Mouse (Mus musculus): ENCODE data around the gene Jagn1. TPM values are rescaled to one million over a fixed set of nuclear protein-coding genes. Genes with fewer than 3 reads are reported as not detected.

Jagn1 gene
- polyA plus RNA-seq, 1 experiment from 2014 or later, result 75.1 TPM

- peak; percentile 19 for DNase-seq (ENCODE audit: low spot score)
- no peak for ATAC-seq (ENCODE audit: low FRiP score)
- Histone ChIP-seq H3K9me3 (ENCODE audit: control insufficient read depth, low read length) (no peaks in the 10 kb centered on the region), H3K27ac (ENCODE audit: low read depth, low read length) (no peak overlapping the region), H3K36me3 (ENCODE audit: control insufficient read depth, insufficient read depth, low read length) (0 out of 2 replicates have a peak, but pooled peaks cover 4% of the 10 kb centered on the region), H3K4me3 (ENCODE audit: low read depth, low read length) (no peak overlapping the region), H3K4me1 (replicated peaks; ENCODE audit: control insufficient read depth, insufficient read depth, low read length) (no peaks in the 10 kb centered on the region), H3K27me3 (ENCODE audit: control insufficient read depth, insufficient read depth, low read length) (no peaks in the 10 kb centered on the region), H3K4me2 (replicated peaks; ENCODE audit: low read depth, low read length) (no peak overlapping the region), H3K9ac (ENCODE audit: low read depth, low read length) (no peak overlapping the region)
- 76% methylated on average over 9 of the region's 9 CpGs for WGBS
Measured at GRCm38 (mm10) chr6:113406683-113407082, 35.7 kb upstream of the Jagn1 start.

- no peaks in the 10 kb centered on the region for H3K27me3 ChIP-seq (ENCODE audit: control insufficient read depth, insufficient read depth, low read length)
- H3K36me3 ChIP-seq (ENCODE audit: control insufficient read depth, insufficient read depth, low read length), result 0 out of 2 replicates have a peak, but pooled peaks cover 4% of the 10 kb centered on the region
- H3K4me1 ChIP-seq (replicated peaks; ENCODE audit: control insufficient read depth, insufficient read depth, low read length), result no peaks in the 10 kb centered on the region
- DNase-seq (ENCODE audit: low spot score) (no peak), ATAC-seq (ENCODE audit: low FRiP score) (no peak)
- H3K27ac ChIP-seq (ENCODE audit: low read depth, low read length), result no peak overlapping the region
- H3K4me3 ChIP-seq (ENCODE audit: low read depth, low read length), result no peak overlapping the region
- H3K9me3 ChIP-seq (ENCODE audit: control insufficient read depth, low read length), result no peaks in the 10 kb centered on the region
- H3K9ac ChIP-seq (ENCODE audit: low read depth, low read length), result no peak overlapping the region
- H3K4me2 ChIP-seq (replicated peaks; ENCODE audit: low read depth, low read length), result no peak overlapping the region
- 66% methylated on average over 1 of the region's 1 CpGs for WGBS
Measured at GRCm38 (mm10) chr6:113410001-113410400, 32.4 kb upstream of the Jagn1 start.

GRCm38 (mm10) chr6:113416416-113416815 is 26.0 kb upstream of the Jagn1 start:
- H3K36me3 ChIP-seq (ENCODE audit: control insufficient read depth, insufficient read depth, low read length), result no peaks in the 10 kb centered on the region
- no peak overlapping the region for H3K9ac ChIP-seq (ENCODE audit: low read depth, low read length)
- H3K9me3 ChIP-seq (ENCODE audit: control insufficient read depth, low read length), result no peaks in the 10 kb centered on the region
- WGBS, result 88% methylated on average over 5 of the region's 5 CpGs
- no peak overlapping the region for H3K4me3 ChIP-seq (ENCODE audit: low read depth, low read length)
- no peaks in the 10 kb centered on the region for H3K27me3 ChIP-seq (ENCODE audit: control insufficient read depth, insufficient read depth, low read length)
- ATAC-seq (ENCODE audit: low FRiP score) (no peak), DNase-seq (ENCODE audit: low spot score) (no peak)
- H3K27ac ChIP-seq (ENCODE audit: low read depth, low read length), result no peak overlapping the region
- peaks cover 7% of the 10 kb centered on the region; the same call in 1 of the 2 replicates for H3K4me1 ChIP-seq (replicated peaks; ENCODE audit: control insufficient read depth, insufficient read depth, low read length)
- H3K4me2 ChIP-seq (replicated peaks; ENCODE audit: low read depth, low read length), result no peak overlapping the region

GRCm38 (mm10) chr6:113418441-113419198 is 23.7 kb upstream of the Jagn1 start:
- H3K27me3 ChIP-seq (ENCODE audit: control insufficient read depth, insufficient read depth, low read length), result no peaks in the 10 kb centered on the region
- H3K4me2 ChIP-seq (replicated peaks; ENCODE audit: low read depth, low read length), result peak overlapping the region; percentile 94
- no peak overlapping the region for H3K27ac ChIP-seq (ENCODE audit: low read depth, low read length)
- no peaks in the 10 kb centered on the region for H3K9me3 ChIP-seq (ENCODE audit: control insufficient read depth, low read length)
- DNase-seq (ENCODE audit: low spot score) (no peak), ATAC-seq (ENCODE audit: low FRiP score) (peak; percentile 76)
- H3K4me3 ChIP-seq (ENCODE audit: low read depth, low read length), result peak overlapping the region; percentile 67
- peaks cover 7% of the 10 kb centered on the region; the same call in 1 of the 2 replicates for H3K4me1 ChIP-seq (replicated peaks; ENCODE audit: control insufficient read depth, insufficient read depth, low read length)
- H3K9ac ChIP-seq (ENCODE audit: low read depth, low read length), result peak overlapping the region; percentile 67
- WGBS, result 16% methylated on average over 16 of the region's 16 CpGs
- no peaks in the 10 kb centered on the region for H3K36me3 ChIP-seq (ENCODE audit: control insufficient read depth, insufficient read depth, low read length)

GRCm38 (mm10) chr6:113419199-113419587 is 23.2 kb upstream of the Jagn1 start, which contains the start of gene Rpusd3:
Gene Rpusd3, minus strand, starts transcription at chr6:113419340.
- ATAC-seq (ENCODE audit: low FRiP score) (peak; percentile 98), DNase-seq (ENCODE audit: low spot score) (peak; percentile 99)
- Histone ChIP-seq H3K4me1 (replicated peaks; ENCODE audit: control insufficient read depth, insufficient read depth, low read length) (peaks cover 7% of the 10 kb centered on the region; the same call in 1 of the 2 replicates), H3K36me3 (ENCODE audit: control insufficient read depth, insufficient read depth, low read length) (no peaks in the 10 kb centered on the region), H3K4me3 (ENCODE audit: low read depth, low read length) (peak within 1 kb of the TSS; percentile 67), H3K27me3 (ENCODE audit: control insufficient read depth, insufficient read depth, low read length) (no peaks in the 10 kb centered on the region), H3K9ac (ENCODE audit: low read depth, low read length) (peak within 1 kb of the TSS; percentile 67), H3K4me2 (replicated peaks; ENCODE audit: low read depth, low read length) (peak within 1 kb of the TSS; percentile 94), H3K27ac (ENCODE audit: low read depth, low read length) (no peak within 1 kb of the TSS), H3K9me3 (ENCODE audit: control insufficient read depth, low read length) (no peaks in the 10 kb centered on the region)
- under 1% methylated on average over 25 of the region's 25 CpGs for WGBS

- no peaks in the 10 kb centered on the region for H3K27me3 ChIP-seq (ENCODE audit: control insufficient read depth, insufficient read depth, low read length)
- no peak for DNase-seq (ENCODE audit: low spot score)
- H3K9ac ChIP-seq (ENCODE audit: low read depth, low read length), result no peak overlapping the region
- no peaks in the 10 kb centered on the region for H3K9me3 ChIP-seq (ENCODE audit: control insufficient read depth, low read length)
- ATAC-seq (ENCODE audit: low FRiP score), result no peak
- no peak overlapping the region for H3K27ac ChIP-seq (ENCODE audit: low read depth, low read length)
- no peaks in the 10 kb centered on the region for H3K36me3 ChIP-seq (ENCODE audit: control insufficient read depth, insufficient read depth, low read length)
- no peak overlapping the region for H3K4me3 ChIP-seq (ENCODE audit: low read depth, low read length)
- H3K4me2 ChIP-seq (replicated peaks; ENCODE audit: low read depth, low read length), result no peak overlapping the region
- WGBS, result 84% methylated on average over 4 of the region's 4 CpGs
- peaks cover 4% of the 10 kb centered on the region; the same call in 1 of the 2 replicates for H3K4me1 ChIP-seq (replicated peaks; ENCODE audit: control insufficient read depth, insufficient read depth, low read length)
Measured at GRCm38 (mm10) chr6:113423000-113423399, 19.4 kb upstream of the Jagn1 start.

GRCm38 (mm10) chr6:113424187-113424586 is 18.2 kb upstream of the Jagn1 start:
- 83% methylated on average over 7 of the region's 7 CpGs for WGBS
- Histone ChIP-seq H3K27me3 (ENCODE audit: control insufficient read depth, insufficient read depth, low read length) (no peaks in the 10 kb centered on the region), H3K27ac (ENCODE audit: low read depth, low read length) (no peak overlapping the region), H3K4me3 (ENCODE audit: low read depth, low read length) (no peak overlapping the region), H3K4me2 (replicated peaks; ENCODE audit: low read depth, low read length) (no peak overlapping the region), H3K9ac (ENCODE audit: low read depth, low read length) (no peak overlapping the region), H3K4me1 (replicated peaks; ENCODE audit: control insufficient read depth, insufficient read depth, low read length) (no peaks in the 10 kb centered on the region), H3K9me3 (ENCODE audit: control insufficient read depth, low read length) (no peaks in the 10 kb centered on the region), H3K36me3 (ENCODE audit: control insufficient read depth, insufficient read depth, low read length) (no peaks in the 10 kb centered on the region)
- ATAC-seq (ENCODE audit: low FRiP score), result no peak
- DNase-seq (ENCODE audit: low spot score), result no peak

GRCm38 (mm10) chr6:113426696-113427095 is 15.7 kb upstream of the Jagn1 start:
- ATAC-seq (ENCODE audit: low FRiP score) (no peak), DNase-seq (ENCODE audit: low spot score) (no peak)
- no peak overlapping the region for H3K27ac ChIP-seq (ENCODE audit: low read depth, low read length)
- H3K4me2 ChIP-seq (replicated peaks; ENCODE audit: low read depth, low read length), result no peak overlapping the region
- H3K9ac ChIP-seq (ENCODE audit: low read depth, low read length), result no peak overlapping the region
- no peak overlapping the region for H3K4me3 ChIP-seq (ENCODE audit: low read depth, low read length)
- 86% methylated on average over 4 of the region's 4 CpGs for WGBS
- H3K9me3 ChIP-seq (ENCODE audit: control insufficient read depth, low read length), result no peaks in the 10 kb centered on the region
- H3K27me3 ChIP-seq (ENCODE audit: control insufficient read depth, insufficient read depth, low read length), result no peaks in the 10 kb centered on the region
- no peaks in the 10 kb centered on the region for H3K4me1 ChIP-seq (replicated peaks; ENCODE audit: control insufficient read depth, insufficient read depth, low read length)
- H3K36me3 ChIP-seq (ENCODE audit: control insufficient read depth, insufficient read depth, low read length), result no peaks in the 10 kb centered on the region

GRCm38 (mm10) chr6:113427397-113427796 is 15.0 kb upstream of the Jagn1 start:
- Histone ChIP-seq H3K4me1 (replicated peaks; ENCODE audit: control insufficient read depth, insufficient read depth, low read length) (no peaks in the 10 kb centered on the region), H3K36me3 (ENCODE audit: control insufficient read depth, insufficient read depth, low read length) (no peaks in the 10 kb centered on the region), H3K27me3 (ENCODE audit: control insufficient read depth, insufficient read depth, low read length) (no peaks in the 10 kb centered on the region), H3K4me2 (replicated peaks; ENCODE audit: low read depth, low read length) (no peak overlapping the region), H3K9me3 (ENCODE audit: control insufficient read depth, low read length) (no peaks in the 10 kb centered on the region), H3K4me3 (ENCODE audit: low read depth, low read length) (no peak overlapping the region), H3K9ac (ENCODE audit: low read depth, low read length) (no peak overlapping the region), H3K27ac (ENCODE audit: low read depth, low read length) (no peak overlapping the region)
- 62% methylated on average over 3 of the region's 3 CpGs for WGBS
- peak; percentile 62 for DNase-seq (ENCODE audit: low spot score)
- ATAC-seq (ENCODE audit: low FRiP score), result no peak
